Mouse (Mus musculus) MEL (cell line): ENCODE results near the gene Cdt1. TPM values are rescaled to one million over a fixed set of nuclear protein-coding genes. Genes with fewer than 3 reads are reported as not detected.

Experiments
- DNase-seq: peaks from one replicate; pipeline ENCODE4 v3.0.0; 2011; ENCODE audit warnings: low read depth, low spot score
- H3K27ac ChIP-seq: 2 replicates; pipeline ENCODE4 v1.5.1; 2012; ENCODE audit warnings: low read depth, mild to moderate bottlenecking, control low read depth, low read length, moderate library complexity; ENCODE audit not compliant: control insufficient read depth
- H3K27me3 ChIP-seq, 2 experiments: fragments of 150-350 bp in 1 of 2; sonication (generic) in 1 of 2; 2 replicates each; pipeline ENCODE4 v1.6.1; 2012; ENCODE audit warnings: low read length in 2 of 2, mild to moderate bottlenecking in 2 of 2, improper control_type of control experiment in 1 of 2, moderate library complexity in 1 of 2; ENCODE audit not compliant: insufficient read depth in 2 of 2, control insufficient read depth in 1 of 2
- H3K36me3 ChIP-seq, 2 experiments: 2 replicates each; pipeline ENCODE4 v1.6.1; 2012 to 2014; ENCODE audit warnings: low read length in 2 of 2, improper control_type of control experiment in 1 of 2, inconsistent platforms in 1 of 2, mild to moderate bottlenecking in 1 of 2; ENCODE audit not compliant: insufficient read depth in 2 of 2, control insufficient read depth in 1 of 2
- H3K4me1 ChIP-seq, 2 experiments: fragments of 150-350 bp in 1 of 2; sonication (generic) in 1 of 2; 2 replicates each; pipeline ENCODE4 v1.6.1; 2012; ENCODE audit warnings: low read length in 2 of 2, improper control_type of control experiment in 1 of 2, mild to moderate bottlenecking in 1 of 2; ENCODE audit not compliant: insufficient read depth in 2 of 2, control insufficient read depth in 1 of 2
- H3K4me3 ChIP-seq, 2 experiments: fragments of 150-350 bp in 1 of 2; sonication (generic) in 1 of 2; 2 replicates each; pipeline ENCODE4 v1.5.1; 2012; ENCODE audit warnings: low read depth in 2 of 2, low read length in 2 of 2, mild to moderate bottlenecking in 2 of 2, moderate library complexity in 2 of 2, control low read depth in 1 of 2, improper control_type of control experiment in 1 of 2; ENCODE audit not compliant: control insufficient read depth in 1 of 2, insufficient read depth in 1 of 2
- H3K79me2 ChIP-seq: 2 replicates; pipeline ENCODE4 v1.6.1; 2012; ENCODE audit warnings: mild to moderate bottlenecking, low read length, moderate library complexity; ENCODE audit not compliant: control insufficient read depth, poor library complexity, insufficient read depth
- H3K9ac ChIP-seq: 2 replicates; pipeline ENCODE4 v1.6.1; 2012; ENCODE audit warnings: low read depth, mild to moderate bottlenecking, control low read depth, low read length, moderate library complexity; ENCODE audit not compliant: control insufficient read depth, poor library complexity, severe bottlenecking
- H3K9me3 ChIP-seq: fragments of 150-350 bp; sonication (generic); replicated peaks from 2 replicates; pipeline ENCODE4 v1.6.1; 2012; ENCODE audit warnings: mild to moderate bottlenecking, low read length, improper control_type of control experiment, moderate library complexity; ENCODE audit not compliant: insufficient read depth
- MAX ChIP-seq: IDR thresholded peaks from 2 replicates; pipeline ENCODE4 v1.6.1; 2011; ENCODE audit warnings: low read length, improper control_type of control experiment
- MAZ ChIP-seq: IDR thresholded peaks from 2 replicates; pipeline ENCODE4 v1.6.1; 2012; ENCODE audit warnings: low read depth, mild to moderate bottlenecking, inconsistent platforms, low read length, improper control_type of control experiment
- MXI1 ChIP-seq: IDR thresholded peaks from 2 replicates; pipeline ENCODE4 v1.6.1; 2011; ENCODE audit warnings: mild to moderate bottlenecking, low read depth, low read length, improper control_type of control experiment
- MYC ChIP-seq: IDR thresholded peaks from 2 replicates; pipeline ENCODE4 v1.6.1; 2011; ENCODE audit warnings: low read depth, mild to moderate bottlenecking, low read length, improper control_type of control experiment, moderate library complexity
- NELFE ChIP-seq: IDR thresholded peaks from 2 replicates; pipeline ENCODE4 v1.6.1; 2011; ENCODE audit warnings: low read depth, low read length, improper control_type of control experiment
- NRF1 ChIP-seq: IDR thresholded peaks from 2 replicates; pipeline ENCODE4 v1.6.1; 2014; ENCODE audit warnings: low read depth, mild to moderate bottlenecking, inconsistent platforms, low read length, improper control_type of control experiment, moderate library complexity; ENCODE audit not compliant: poor library complexity, insufficient read depth, severe bottlenecking
- POLR2A ChIP-seq, 2 experiments: IDR thresholded peaks; 2 replicates each; pipeline ENCODE4 v1.6.1; 2011 to 2012; ENCODE audit warnings: low read length in 2 of 2, mild to moderate bottlenecking in 2 of 2, control low read depth in 1 of 2, improper control_type of control experiment in 1 of 2, low read depth in 1 of 2, moderate library complexity in 1 of 2; ENCODE audit not compliant: control insufficient read depth in 1 of 2, insufficient read depth in 1 of 2, poor library complexity in 1 of 2
- RAD21 ChIP-seq: IDR thresholded peaks from 2 replicates; pipeline ENCODE4 v1.6.1; 2011; ENCODE audit warnings: mild to moderate bottlenecking, low read depth, low read length, improper control_type of control experiment
- SIN3A ChIP-seq: IDR thresholded peaks from 2 replicates; pipeline ENCODE4 v1.6.1; 2012; ENCODE audit warnings: low read length, improper control_type of control experiment, inconsistent platforms
- TBP ChIP-seq: IDR thresholded peaks from 2 replicates; pipeline ENCODE4 v1.8.0; 2011; ENCODE audit warnings: low read depth, low read length, improper control_type of control experiment
- ZC3H11A ChIP-seq: IDR thresholded peaks from 2 replicates; pipeline ENCODE4 v1.6.1; 2012; ENCODE audit warnings: low read depth, mild to moderate bottlenecking, inconsistent platforms, low read length, improper control_type of control experiment
- ZMIZ1 ChIP-seq: IDR thresholded peaks from 2 replicates; pipeline ENCODE4 v1.6.1; 2012; ENCODE audit warnings: low read depth, mild to moderate bottlenecking, inconsistent platforms, low read length, improper control_type of control experiment, moderate library complexity
- polyA plus RNA-seq, 2 experiments: library from polyadenylated mRNA; stranded (reverse) in 1 of 2; unstranded in 1 of 2; fragments of >175 nt in 1 of 2; fragments of >200 nt in 1 of 2; gene quantifications; 2 replicates each; pipeline versions ENCODE4 v1.2.1 to v1.2.4; 2012; ENCODE audit warnings: low replicate concordance in 2 of 2, low read depth in 1 of 2; ENCODE audit not compliant: insufficient read length in 2 of 2, insufficient read depth in 1 of 2, missing spikeins in 1 of 2
- total RNA-seq: library from RNA; depleted of rRNA; stranded (reverse); fragments of 300-350 nt; gene quantifications from 2 replicates; pipeline ENCODE4 v1.2.3, GENCODE M21; 2012

Cdt1 gene
- total and polyA plus RNA-seq, 3 experiments, result 74.6 to 84.5 TPM; not detected in 1

GRCm38 (mm10) chr8:122575735-122576647 is 8.2 kb downstream of the Cdt1 start:
- H3K4me3 ChIP-seq, result peak overlapping the region; percentile 80 to 89
- H3K4me1 ChIP-seq, result peaks cover 4 to 10% of the 10 kb centered on the region in 2 experiments; a peak in 3 of 4 replicates
- H3K27me3 ChIP-seq, result no peaks in the 10 kb centered on the region
- peak overlapping the region; percentile 64 for H3K27ac ChIP-seq
- peak; percentile 43 for DNase-seq
- no peak for TF ChIP-seq MAZ
- TF ChIP-seq POLR2A (IDR thresholded peaks at IDR 0.05; ENCODE audit: control insufficient read depth in 1 of 2, insufficient read depth in 1 of 2, low read depth in 1 of 2, low read length in 2 of 2, poor library complexity in 1 of 2), result peak in 1 of 2 experiments; percentile 33; a peak in 1 of 4 replicates
- peak; percentile 62; the same call in 1 of the 2 replicates for TF ChIP-seq SIN3A
- peaks cover 0 to 10% of the 10 kb centered on the region in 2 experiments; a peak in 2 of 4 replicates for H3K36me3 ChIP-seq
- H3K79me2 ChIP-seq, result peaks cover 13% of the 10 kb centered on the region
- peak overlapping the region; percentile 92 for H3K9ac ChIP-seq
- H3K9me3 ChIP-seq, result no peaks in the 10 kb centered on the region

- Histone ChIP-seq H3K4me1 (peaks cover 4 to 10% of the 10 kb centered on the region in 2 experiments; a peak in 3 of 4 replicates), H3K36me3 (peaks cover 0 to 10% of the 10 kb centered on the region in 2 experiments; a peak in 2 of 4 replicates), H3K4me3 (peak within 1 kb of the TSS; percentile 80 to 89), H3K9me3 (no peaks in the 10 kb centered on the region), H3K79me2 (peaks cover 13% of the 10 kb centered on the region), H3K27ac (peak within 1 kb of the TSS; percentile 64), H3K9ac (peak within 1 kb of the TSS; percentile 92), H3K27me3 (no peaks in the 10 kb centered on the region)
- peak; percentile 73; the same call in 1 of the 2 replicates for TF ChIP-seq MXI1
- TF ChIP-seq NELFE, result peak; percentile 66
- no peak for TF ChIP-seq ZC3H11A
- TF ChIP-seq POLR2A (IDR thresholded peaks at IDR 0.05; ENCODE audit: control insufficient read depth in 1 of 2, insufficient read depth in 1 of 2, low read depth in 1 of 2, low read length in 2 of 2, poor library complexity in 1 of 2), result peak; percentile 42 to 82; a peak in 3 of 4 replicates
- TF ChIP-seq SIN3A, result 0 out of 2 replicates have a peak, but pooled peaks have one; percentile 47
- peak; percentile 60 for TF ChIP-seq NRF1
- 0 out of 2 replicates have a peak, but pooled peaks have one; percentile 68 for TF ChIP-seq MYC
- TF ChIP-seq RAD21, result no peak
- TF ChIP-seq TBP, result 0 out of 2 replicates have a peak, but pooled peaks have one; percentile 12
- TF ChIP-seq ZMIZ1, result 0 out of 2 replicates have a peak, but pooled peaks have one; percentile 44
- no peak; the same call in 1 of the 2 replicates for TF ChIP-seq MAX
- DNase-seq, result peak; percentile 89
Measured at GRCm38 (mm10) chr8:122576648-122577022, 8.8 kb downstream of the Cdt1 start, which contains the start of gene Aprt. TSS of gene Aprt (minus strand) at chr8:122576909.
